Mouse (Mus musculus) myocyte (in vitro differentiated cells): Measurements from ENCODE around the gene Scp2.

Experiments
- E2F4 ChIP-seq: IDR thresholded peaks from one replicate; pipeline ENCODE4 v1.6.1; 2011; ENCODE audit warnings: mild to moderate bottlenecking, control low read depth, moderate library complexity; ENCODE audit not compliant: insufficient read depth
- MAX ChIP-seq: IDR thresholded peaks from one replicate; pipeline ENCODE4 v1.6.1; 2011; ENCODE audit warnings: low read depth, mild to moderate bottlenecking, control low read depth
- POLR2A ChIP-seq: IDR thresholded peaks from one replicate; pipeline ENCODE4 v1.6.1; 2011; ENCODE audit warnings: low read depth, mild to moderate bottlenecking, control low read depth, moderate library complexity; ENCODE audit not compliant: insufficient read length
- POLR2AphosphoS2 ChIP-seq: IDR thresholded peaks from one replicate; pipeline ENCODE4 v1.6.1; 2011; ENCODE audit warnings: low read depth, control low read depth; ENCODE audit not compliant: insufficient read length

DNA sequence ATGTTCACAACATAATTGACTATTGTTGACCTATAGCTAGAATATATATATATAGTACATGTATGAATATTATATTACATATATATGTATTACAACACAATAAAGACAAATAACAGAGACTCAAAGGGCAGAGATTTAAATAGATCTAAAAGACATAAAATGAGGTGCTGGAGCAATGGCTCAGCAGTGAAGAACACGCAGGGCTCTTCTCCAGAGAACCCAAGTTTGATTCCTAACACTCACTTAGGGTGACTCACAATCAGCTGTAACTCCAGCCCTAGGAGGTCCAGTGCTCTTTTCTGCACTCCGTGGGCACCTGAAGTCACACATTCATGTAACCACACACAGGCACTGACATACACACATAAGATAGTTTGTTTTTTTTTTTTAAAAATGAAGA lies 60.8 kb downstream of the Scp2 start:
- TF ChIP-seq POLR2A, result no peak
- TF ChIP-seq POLR2AphosphoS2, result no peak
- TF ChIP-seq E2F4, result no peak
- no peak for TF ChIP-seq MAX
